Mouse (Mus musculus): ENCODE measurements around the gene Asic1.

Asic1 gene

DNA sequence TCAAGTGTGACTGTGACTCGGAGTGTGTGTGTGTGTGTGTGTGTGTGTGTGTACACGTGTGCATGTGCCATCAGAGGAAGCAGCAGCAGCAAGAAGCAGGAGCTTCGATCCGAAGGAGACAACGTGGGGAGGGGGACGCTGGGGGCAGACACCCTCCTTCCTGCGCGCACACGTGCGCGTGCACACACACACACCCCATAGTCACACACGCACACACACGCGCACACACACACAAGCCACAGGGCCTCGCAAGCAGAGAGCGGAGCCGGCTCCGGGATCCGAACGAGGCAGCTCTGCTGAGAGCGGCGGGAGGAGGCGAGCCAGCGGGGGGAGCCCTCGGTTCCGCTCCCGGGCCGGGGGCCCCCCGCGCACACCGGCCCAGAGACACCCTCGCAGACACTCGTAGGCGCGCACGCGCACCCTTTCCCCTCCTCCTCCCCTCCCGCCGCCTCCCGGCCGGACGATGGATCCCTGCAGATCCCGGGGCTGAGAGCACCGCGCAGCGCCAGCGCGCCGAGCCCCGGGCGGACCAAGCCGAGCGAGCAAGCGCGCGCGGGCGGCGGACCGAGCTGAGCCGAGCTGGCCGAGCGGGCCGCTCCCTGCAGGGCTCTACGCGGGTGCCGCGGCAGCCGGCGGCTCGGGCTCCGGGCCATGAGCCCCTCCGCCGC is at the start of gene Asic1:
Asic1 (plus strand) TSS at position 215 of the 668 bp plus-strand sequence.
- no peak for DNase-seq (ENCODE audit: low read depth)

DNA sequence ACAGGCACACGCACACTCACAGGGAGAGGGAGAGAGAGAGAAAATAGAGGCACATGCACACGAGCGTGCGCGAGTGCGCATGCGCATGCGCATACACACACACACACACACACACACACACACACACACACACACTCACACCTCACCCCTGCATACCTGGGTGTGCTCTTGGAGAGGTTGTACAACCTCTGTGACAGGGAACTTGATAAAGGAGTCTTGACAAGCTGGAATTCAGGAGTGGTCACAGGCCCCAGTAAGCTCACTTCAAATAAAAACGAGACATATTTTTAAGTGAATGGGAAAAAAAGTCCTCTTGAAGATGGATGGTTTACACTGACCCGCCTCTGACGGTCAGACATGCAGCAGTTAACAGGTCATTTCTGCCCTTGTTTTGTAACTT is 48.1 kb upstream of the Asic1 start:
- no peak for DNase-seq (ENCODE audit: low read depth)

- DNase-seq (ENCODE audit: low read depth), result peak; percentile 35
Measured at GRCm38 (mm10) chr15:99631618-99632017, 38.5 kb upstream of the Asic1 start.

- no peak for DNase-seq (ENCODE audit: low read depth)
Measured at GRCm38 (mm10) chr15:99634702-99635101, 35.5 kb upstream of the Asic1 start.

- DNase-seq (ENCODE audit: low read depth), result no peak
Measured at GRCm38 (mm10) chr15:99637405-99638123, 32.6 kb upstream of the Asic1 start.

- DNase-seq (ENCODE audit: low read depth), result no peak
Measured at GRCm38 (mm10) chr15:99638124-99638485, 32.1 kb upstream of the Asic1 start.

GRCm38 (mm10) chr15:99642622-99643021 is 27.5 kb upstream of the Asic1 start:
- no peak for DNase-seq (ENCODE audit: low read depth)

DNA sequence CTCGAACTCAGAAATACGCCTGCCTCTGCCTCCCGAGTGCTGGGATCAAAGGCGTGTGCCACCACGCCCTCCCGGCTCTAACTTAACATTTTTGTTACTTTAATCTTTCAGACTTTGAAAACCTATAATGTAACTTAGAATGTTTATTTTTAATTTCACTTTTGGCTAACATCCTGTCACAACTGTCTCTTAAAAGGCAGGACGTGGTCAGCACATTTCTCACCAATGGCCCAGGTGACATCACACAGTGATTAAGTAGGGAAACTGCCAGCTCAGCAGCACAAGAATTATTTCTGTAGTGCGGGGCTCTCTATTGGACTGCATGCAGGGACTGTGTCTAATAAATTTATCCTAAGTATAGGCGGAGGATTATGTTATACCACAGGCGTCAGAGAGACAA is 26.3 kb upstream of the Asic1 start:
- DNase-seq (ENCODE audit: low read depth), result peak; percentile 26

DNA sequence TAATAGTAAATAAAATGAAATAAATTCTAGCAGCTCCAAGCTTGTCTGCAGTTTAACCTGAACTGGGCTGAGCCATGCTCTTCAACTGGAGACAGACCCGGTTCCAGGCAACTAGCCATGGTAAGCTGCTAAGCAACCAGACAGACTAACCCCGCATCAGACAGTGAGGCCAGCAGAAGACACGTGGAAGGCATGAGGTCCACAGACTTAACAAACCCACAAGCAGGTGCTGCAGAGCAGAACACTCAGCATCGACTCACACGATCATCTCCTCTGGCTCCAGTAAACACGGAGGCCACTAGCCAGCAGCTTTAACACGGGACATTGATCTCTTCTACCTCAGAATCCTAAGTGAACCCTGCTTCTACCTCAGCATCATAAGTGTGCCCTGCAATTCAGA is 25.4 kb upstream of the Asic1 start:
- DNase-seq (ENCODE audit: low read depth), result no peak

DNA sequence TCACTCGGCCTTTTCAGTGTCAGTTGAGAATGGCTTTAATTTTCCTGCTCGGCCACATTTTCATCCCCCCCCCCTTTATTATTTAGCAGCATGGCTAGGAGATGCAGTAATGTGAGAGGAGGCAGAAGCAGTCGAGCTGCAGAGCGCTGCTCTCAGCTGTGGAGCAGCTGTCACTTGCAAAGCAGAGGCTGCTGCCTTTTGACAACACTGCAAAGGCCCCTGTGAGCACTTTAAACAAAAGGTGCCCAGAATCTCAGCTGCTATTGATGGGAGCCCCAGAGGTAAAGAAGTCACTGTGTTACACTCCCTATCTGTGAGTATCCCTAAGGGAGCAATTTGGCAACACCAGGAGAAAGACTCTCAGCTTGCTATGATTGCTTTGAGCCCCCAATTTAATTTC is 21.8 kb upstream of the Asic1 start:
- no peak for DNase-seq (ENCODE audit: low read depth)

DNA sequence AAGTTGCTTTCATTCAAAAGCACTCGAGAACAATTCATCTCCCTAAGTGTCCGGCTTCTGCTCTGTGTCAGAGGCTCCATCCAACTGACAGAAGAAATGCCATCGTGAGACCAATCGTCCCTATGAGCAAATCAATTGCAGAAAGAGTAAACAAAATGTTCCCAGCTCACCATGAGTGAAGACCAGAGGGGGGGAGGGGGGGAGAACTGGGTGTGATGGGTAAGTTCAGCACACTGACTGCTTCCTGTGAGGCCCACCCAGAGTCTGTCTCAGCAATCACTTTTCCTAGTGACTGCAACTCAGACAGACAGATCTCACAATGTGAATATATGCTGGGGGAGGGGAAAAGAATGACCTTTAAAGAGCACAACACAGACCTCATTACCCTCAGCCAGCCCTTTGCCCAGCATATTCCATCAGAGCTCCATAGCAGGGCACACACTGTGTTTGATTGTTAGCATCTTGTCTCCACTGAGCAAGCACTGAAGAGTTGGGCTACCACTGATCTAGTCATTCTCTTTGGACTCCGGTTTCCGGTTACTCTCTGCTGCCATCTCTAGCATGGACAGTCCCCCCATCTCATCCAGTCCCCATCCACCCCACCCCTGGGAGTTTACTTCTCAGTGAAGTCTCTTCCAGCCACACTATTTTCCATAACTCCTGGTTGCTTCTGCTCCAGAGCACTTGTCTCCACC is 21.0 kb upstream of the Asic1 start:
- no peak for DNase-seq (ENCODE audit: low read depth)

DNA sequence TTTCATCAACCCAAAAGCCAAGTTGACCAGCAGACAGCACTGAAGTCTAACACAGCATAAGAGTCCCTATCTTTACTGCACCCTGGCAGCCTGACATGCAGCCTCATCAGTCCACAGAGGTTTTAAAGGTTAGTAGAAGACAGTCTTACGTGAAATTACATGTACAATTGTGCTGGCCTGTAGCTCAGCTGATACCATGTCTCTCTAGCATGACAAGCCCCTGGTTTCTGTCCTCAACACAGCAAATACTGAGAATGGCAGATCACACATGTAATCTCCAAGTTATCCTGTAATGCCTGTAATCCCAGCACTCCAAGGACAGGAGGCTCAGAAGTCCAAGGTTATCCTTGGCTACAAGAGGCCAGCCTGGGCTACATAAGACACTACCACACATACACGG is 19.9 kb upstream of the Asic1 start:
- DNase-seq (ENCODE audit: low read depth), result no peak

GRCm38 (mm10) chr15:99651163-99651872 is 18.9 kb upstream of the Asic1 start, which contains the start of gene Racgap1:
Gene Racgap1 (minus strand): TSS chr15:99651656.
- peak; percentile 99 for DNase-seq (ENCODE audit: low read depth)

DNA sequence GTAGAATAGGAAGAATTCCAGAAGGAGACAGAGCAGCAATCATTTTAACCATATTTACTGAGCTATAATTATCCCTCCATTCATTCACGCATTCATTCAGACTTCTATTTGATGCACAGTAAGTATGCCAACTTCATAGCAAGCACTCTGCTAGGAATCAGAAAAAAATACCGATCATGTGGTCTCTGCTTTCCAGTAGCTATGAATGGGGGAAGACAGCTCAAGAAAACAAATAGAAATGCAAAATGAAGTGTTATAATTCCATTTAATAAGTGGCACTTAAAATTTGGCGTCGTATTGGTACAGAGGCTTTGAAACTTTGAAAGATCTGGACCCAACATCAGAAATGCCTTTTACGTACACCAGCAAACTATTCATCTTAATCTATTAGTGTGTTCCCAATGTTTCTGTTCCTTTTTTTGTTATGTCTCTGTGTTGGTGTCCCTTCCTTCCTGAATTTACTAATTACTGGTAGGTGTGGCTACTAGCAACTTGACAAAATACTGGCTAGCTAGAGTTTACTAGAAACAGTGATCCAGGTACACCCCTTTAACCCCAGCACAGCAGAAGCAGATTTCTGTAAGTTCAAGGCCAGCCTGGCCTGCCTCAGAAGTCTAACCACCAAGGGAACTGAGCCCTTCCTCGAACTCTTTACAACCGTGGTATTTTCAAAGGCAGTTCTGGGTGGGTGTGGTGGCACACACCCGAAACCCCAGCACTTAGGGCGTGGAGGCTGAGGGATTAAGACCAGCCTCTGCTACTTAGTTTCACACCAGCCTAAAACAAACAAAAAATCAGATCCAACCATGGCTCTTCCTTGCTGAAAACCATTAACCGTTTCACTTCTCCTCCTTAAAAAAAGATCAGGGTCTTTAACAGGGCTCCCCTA is 17.9 kb upstream of the Asic1 start:
- peak; percentile 47 for DNase-seq (ENCODE audit: low read depth)

DNA sequence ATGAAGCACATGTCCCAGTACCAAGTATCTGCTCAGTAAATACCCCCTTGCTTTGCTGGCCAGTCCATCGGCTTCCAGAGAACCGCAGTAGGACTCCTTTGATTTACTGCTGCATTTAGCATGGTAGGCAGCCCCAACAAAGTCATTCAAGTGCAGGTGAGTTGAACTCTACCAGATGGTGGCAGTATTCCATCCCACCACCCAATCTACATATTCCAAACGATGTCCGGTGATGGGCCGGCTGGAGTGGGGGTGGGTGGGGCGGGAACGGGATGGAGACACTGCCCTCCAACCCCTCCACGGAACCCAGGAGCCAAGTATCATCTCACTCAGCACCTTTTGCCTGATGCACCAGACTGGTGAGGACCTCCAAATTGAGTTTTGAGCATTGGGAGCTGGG is 16.9 kb upstream of the Asic1 start:
- DNase-seq (ENCODE audit: low read depth), result peak; percentile 52

- no peak for DNase-seq (ENCODE audit: low read depth)
Measured at GRCm38 (mm10) chr15:99653876-99654275, 16.3 kb upstream of the Asic1 start.

DNA sequence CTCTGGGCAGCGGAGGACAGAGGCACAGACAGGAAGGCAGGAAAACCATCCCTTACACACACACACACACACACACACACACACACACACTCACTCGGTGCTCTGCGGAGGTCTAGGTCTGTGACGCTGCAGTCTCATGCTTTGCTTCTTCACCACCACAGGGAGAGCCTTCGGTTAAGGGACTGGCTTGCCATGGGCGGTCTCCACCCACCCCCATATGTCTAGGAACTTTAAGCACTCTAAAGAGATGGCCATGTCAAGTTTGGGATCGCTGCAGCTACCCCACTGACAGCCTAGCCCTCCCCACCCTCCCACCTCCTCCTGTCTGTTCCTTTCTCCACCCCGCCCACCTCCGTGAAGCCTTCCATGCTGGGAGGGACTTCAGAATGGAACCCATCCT is 14.2 kb upstream of the Asic1 start:
- DNase-seq (ENCODE audit: low read depth), result no peak

- no peak for DNase-seq (ENCODE audit: low read depth)
Measured at GRCm38 (mm10) chr15:99658437-99658836, 11.7 kb upstream of the Asic1 start.

- DNase-seq (ENCODE audit: low read depth), result no peak
Measured at GRCm38 (mm10) chr15:99661121-99661830, 8.9 kb upstream of the Asic1 start.

DNA sequence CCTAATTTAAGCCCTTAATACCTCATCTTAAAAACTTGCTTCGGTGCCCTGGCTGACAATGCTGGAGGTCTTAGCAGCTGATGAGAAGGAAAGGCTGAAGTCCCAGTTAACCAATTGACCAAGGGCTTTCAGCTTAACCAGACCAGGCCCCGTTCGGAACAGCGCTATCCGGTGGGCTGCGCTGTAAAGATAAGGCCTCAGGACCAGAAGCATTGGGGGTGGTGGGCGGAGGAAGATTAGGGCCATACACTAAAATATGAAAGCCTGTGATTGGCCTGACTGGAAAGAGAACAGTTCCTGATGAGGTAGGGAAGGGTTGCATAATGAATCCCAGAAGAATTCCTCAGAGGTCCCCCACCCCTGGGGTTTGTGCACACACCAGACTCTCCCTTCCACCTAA is 7.8 kb upstream of the Asic1 start:
- DNase-seq (ENCODE audit: low read depth), result no peak

Data from naive thymus-derived CD4-positive, alpha-beta T cell, adult 2 months (primary cell).